ENCODE assay signal across 8 mouse cellular contexts in genomic region chr8:84594099-84594780, GRCm38 (mm10).
DNase-seq lines count a peak whose midpoint lies in the region; ATAC-seq and TF ChIP-seq lines count a peak whose summit lies in the region.

No protein-coding gene starts in this region.

- DNase-seq in 3T3-L1 (ENCODE audit: low read depth, low spot score) (peak; percentile 91), G1E (ENCODE audit: low spot score) (peak; percentile 46)
- DNase-seq in cerebellum, adult 11 months = peak; percentile 75
- peak; percentile 89 to 91 for DNase-seq in kidney, postnatal 4 days
- peak; percentile 89 for DNase-seq in liver, postnatal 0 days
- peak; percentile 51 for DNase-seq in retina, adult 2 months (ENCODE audit: low read depth, low spot score)
- DNase-seq in thymus, postnatal 4 days = peak; percentile 89

- H3K9me3 ChIP-seq in G1E (replicated peaks) = 0 out of 2 replicates have a peak, but pooled peaks cover 3% of the 10 kb centered on the region
- no peaks in the 10 kb centered on the region for H3K9me3 ChIP-seq in liver, postnatal 0 days (ENCODE audit: low read length)

- peaks cover 31% of the 10 kb centered on the region for H3K27me3 ChIP-seq in G1E (ENCODE audit: insufficient read depth, low read length)
- H3K27me3 ChIP-seq in liver, postnatal 0 days (ENCODE audit: insufficient read depth, low read length) = peaks cover 6% of the 10 kb centered on the region; the same call in 1 of the 2 replicates

- no peak overlapping the region for H3K9ac ChIP-seq in liver, postnatal 0 days (replicated peaks)

- no peak for TF ChIP-seq EP300 in liver, postnatal 0 days (IDR thresholded peaks at IDR 0.05; ENCODE audit: low read depth)

- WGBS in liver, postnatal 0 days (ENCODE audit: insufficient replicate concordance) = 67% methylated on average over 9 of the region's 9 CpGs

- H3K27ac ChIP-seq in liver, postnatal 0 days (ENCODE audit: low read depth) = no peak overlapping the region; the same call in 1 of the 2 replicates

- H3K4me2 ChIP-seq in liver, postnatal 0 days (ENCODE audit: low read depth, low read length) = no peak overlapping the region

- ATAC-seq in G1E (ENCODE audit: extremely low read depth, insufficient number of reproducible peaks, low FRiP score, poor library complexity, severe bottlenecking) = no peak
- peak; percentile 39 for ATAC-seq in frontal cortex, adult (ENCODE audit: low TSS enrichment)
- no peak for ATAC-seq in liver, postnatal 0 days

- TF ChIP-seq CTCF in G1E (IDR thresholded peaks at IDR 0.05; ENCODE audit: low read depth, low read length) = peak; percentile 91
- TF ChIP-seq CTCF in liver, postnatal 0 days (IDR thresholded peaks at IDR 0.05; ENCODE audit: low read depth) = peak; percentile 95

- no peaks in the 10 kb centered on the region for H3K36me3 ChIP-seq in G1E (replicated peaks)
- H3K36me3 ChIP-seq in liver, postnatal 0 days (replicated peaks; ENCODE audit: insufficient read depth, low read length) = no peaks in the 10 kb centered on the region

- no peak overlapping the region for H3K4me3 ChIP-seq in G1E (ENCODE audit: low read depth, low read length)
- H3K4me3 ChIP-seq in liver, postnatal 0 days (ENCODE audit: low read depth, low read length) = no peak overlapping the region

- H3K4me1 ChIP-seq in G1E (ENCODE audit: insufficient read depth, low read depth, low read length) = peaks cover 11% of the 10 kb centered on the region; the same call in 1 of the 2 replicates
- H3K4me1 ChIP-seq in liver, postnatal 0 days (ENCODE audit: insufficient read depth) = peaks cover 24% of the 10 kb centered on the region
